Mouse (Mus musculus): ENCODE data around the gene Gm16223. TPM values are rescaled to one million over a fixed set of nuclear protein-coding genes. Genes with fewer than 3 reads are reported as not detected.

Gene Gm16223
- polyA plus RNA-seq, 1 experiment from 2014 or later = not detected

GRCm38 (mm10) chr5:42239806-42240205, 172.0 kb downstream of the Gm16223 start:
- no peaks in the 10 kb centered on the region for H3K9me3 ChIP-seq (ENCODE audit: low read length)
- H3K9ac ChIP-seq (replicated peaks; ENCODE audit: low read depth) = no peak overlapping the region
- H3K4me3 ChIP-seq (ENCODE audit: low read depth, low read length) = no peak overlapping the region
- no peak overlapping the region for H3K4me2 ChIP-seq (replicated peaks; ENCODE audit: low read depth, low read length)
- H3K27me3 ChIP-seq (replicated peaks; ENCODE audit: insufficient read depth, low read length) = no peaks in the 10 kb centered on the region
- no peaks in the 10 kb centered on the region for H3K4me1 ChIP-seq (ENCODE audit: insufficient read depth, low read depth, low read length)
- TF ChIP-seq CTCF (IDR thresholded peaks at IDR 0.05) (no peak), EP300 (IDR thresholded peaks at IDR 0.05) (no peak)
- no peak for DNase-seq (ENCODE audit: low spot score)
- ATAC-seq = no peak
- no peak overlapping the region for H3K27ac ChIP-seq (ENCODE audit: low read length)
- H3K36me3 ChIP-seq (ENCODE audit: insufficient read depth, low read length) = no peaks in the 10 kb centered on the region

GRCm38 (mm10) chr5:42250376-42250775, 182.6 kb downstream of the Gm16223 start:
- H3K9me3 ChIP-seq (ENCODE audit: low read length) = no peaks in the 10 kb centered on the region
- no peaks in the 10 kb centered on the region for H3K4me1 ChIP-seq (ENCODE audit: insufficient read depth, low read depth, low read length)
- no peak for DNase-seq (ENCODE audit: low spot score)
- H3K9ac ChIP-seq (replicated peaks; ENCODE audit: low read depth) = no peak overlapping the region
- no peaks in the 10 kb centered on the region for H3K36me3 ChIP-seq (ENCODE audit: insufficient read depth, low read length)
- ATAC-seq = no peak
- H3K27ac ChIP-seq (ENCODE audit: low read length) = no peak overlapping the region
- no peaks in the 10 kb centered on the region for H3K27me3 ChIP-seq (replicated peaks; ENCODE audit: insufficient read depth, low read length)
- H3K4me3 ChIP-seq (ENCODE audit: low read depth, low read length) = no peak overlapping the region
- no peak overlapping the region for H3K4me2 ChIP-seq (replicated peaks; ENCODE audit: low read depth, low read length)
- WGBS = 83% methylated on average over 3 of the region's 3 CpGs
- TF ChIP-seq EP300 (IDR thresholded peaks at IDR 0.05) (no peak), CTCF (IDR thresholded peaks at IDR 0.05) (no peak)

Other genes with a start within 250 kb of the Gm16223 start
- 19.7 and 22.3 TPM in 2 replicates for gene Bod1l, start 223.6 kb upstream of the Gm16223 start, polyA plus RNA-seq (2015; fragmentation: Nextera tagmentation; extraction: Ambion mirVana)

All from lung, postnatal 0 days (tissue).